Mouse (Mus musculus) lung, embryonic 14.5 days (tissue): Measurements from ENCODE around the gene Dlgap4. TPM values are rescaled to one million over a fixed set of nuclear protein-coding genes. Genes with fewer than 3 reads are reported as not detected.

Experiments used
- ATAC-seq: fragments of 200-750 bp; cut with Nextera tagmentation; 2 replicates; pipeline ENCODE4 v1.8.0; 2017; ENCODE audit warnings: mild to moderate bottlenecking, moderate TSS enrichment, moderate library complexity; ENCODE audit not compliant: insufficient read depth
- DNase-seq: peaks from one replicate; pipeline ENCODE4 v3.0.0-alpha.2; 2015
- H3K27ac ChIP-seq: fragments of 300-500 bp; sonication (generic); 2 replicates; pipeline ENCODE4 v1.5.1; 2014; ENCODE audit warnings: low read depth, mild to moderate bottlenecking, moderate library complexity
- H3K27me3 ChIP-seq: fragments of 300-500 bp; sonication (generic); 2 replicates; pipeline ENCODE4 v1.6.1; 2014; ENCODE audit warnings: low read length, control low read depth; ENCODE audit not compliant: insufficient read depth
- H3K36me3 ChIP-seq: fragments of 300-500 bp; sonication (generic); 2 replicates; pipeline ENCODE4 v1.6.1; 2014; ENCODE audit warnings: control low read depth; ENCODE audit not compliant: insufficient read depth
- H3K4me1 ChIP-seq: fragments of 300-500 bp; sonication (generic); 2 replicates; pipeline ENCODE4 v1.6.1; 2014; ENCODE audit warnings: antibody characterized with exemption, control low read depth; ENCODE audit not compliant: insufficient read depth
- H3K4me2 ChIP-seq: fragments of 300-500 bp; sonication (generic); 2 replicates; pipeline ENCODE4 v1.6.1; 2014; ENCODE audit warnings: mild to moderate bottlenecking
- H3K4me3 ChIP-seq: fragments of 300-500 bp; sonication (generic); 2 replicates; pipeline ENCODE4 v1.5.1; 2014; ENCODE audit warnings: low read depth, low read length
- H3K9ac ChIP-seq: fragments of 300-500 bp; sonication (generic); 2 replicates; pipeline ENCODE4 v1.6.1; 2014
- H3K9me3 ChIP-seq: fragments of 300-500 bp; sonication (generic); 2 replicates; pipeline ENCODE4 v1.6.1; 2016; ENCODE audit warnings: low read depth, low read length, control low read depth
- CTCF ChIP-seq: IDR thresholded peaks from 2 replicates; pipeline ENCODE4 v1.5.1; 2016; ENCODE audit warnings: antibody characterized with exemption, low read depth
- WGBS: fragments of 180-500 bp; shearing (Covaris S2); extraction: QIAGEN DNeasy Blood & Tissue Kit; methylation state at CpG from one replicate; pipeline ENCODE4 v1.1.7; 2014; 5-methylcytosine and 5-hydroxymethylcytosine counted together
- polyA plus RNA-seq: library from polyadenylated mRNA; unstranded; fragments of >200 nt; fragmentation: Nextera tagmentation; extraction: Ambion mirVana; gene quantifications from 2 replicates; pipeline ENCODE4 v1.2.1, GENCODE M21; 2014

The Dlgap4 gene
- polyA plus RNA-seq, 1 experiment from 2014 or later = 78.7 TPM

GRCm38 (mm10) chr2:156666231-156666630 is 52.7 kb downstream of the Dlgap4 start:
- WGBS = 35% methylated on average over 12 of the region's 12 CpGs
- no peak overlapping the region for H3K4me3 ChIP-seq
- H3K27ac ChIP-seq = no peak overlapping the region
- H3K9me3 ChIP-seq = no peaks in the 10 kb centered on the region
- H3K36me3 ChIP-seq = no peaks in the 10 kb centered on the region
- H3K4me1 ChIP-seq = no peaks in the 10 kb centered on the region
- no peak for ATAC-seq
- DNase-seq = peak; percentile 21
- H3K27me3 ChIP-seq = no peaks in the 10 kb centered on the region
- H3K4me2 ChIP-seq = no peak overlapping the region
- no peak overlapping the region for H3K9ac ChIP-seq
- TF ChIP-seq CTCF = no peak

GRCm38 (mm10) chr2:156667290-156667689 is 53.8 kb downstream of the Dlgap4 start:
- H3K9me3 ChIP-seq = no peaks in the 10 kb centered on the region
- no peak for ATAC-seq
- no peak overlapping the region for H3K4me3 ChIP-seq
- no peaks in the 10 kb centered on the region for H3K36me3 ChIP-seq
- H3K9ac ChIP-seq = no peak overlapping the region
- no peak overlapping the region for H3K4me2 ChIP-seq
- no peak for DNase-seq
- no peaks in the 10 kb centered on the region for H3K4me1 ChIP-seq
- WGBS = 73% methylated on average over 5 of the region's 5 CpGs
- no peak overlapping the region for H3K27ac ChIP-seq
- no peaks in the 10 kb centered on the region for H3K27me3 ChIP-seq
- no peak for TF ChIP-seq CTCF

- H3K27me3 ChIP-seq = no peaks in the 10 kb centered on the region
- no peak overlapping the region for H3K27ac ChIP-seq
- H3K4me2 ChIP-seq = no peak overlapping the region
- no peak overlapping the region for H3K9ac ChIP-seq
- DNase-seq (no peak), ATAC-seq (no peak)
- TF ChIP-seq CTCF = no peak
- 88% methylated on average over 6 of the region's 6 CpGs for WGBS
- no peaks in the 10 kb centered on the region for H3K4me1 ChIP-seq
- H3K36me3 ChIP-seq = no peaks in the 10 kb centered on the region
- H3K9me3 ChIP-seq = no peaks in the 10 kb centered on the region
- H3K4me3 ChIP-seq = no peak overlapping the region
Observed at GRCm38 (mm10) chr2:156668625-156669024, 55.1 kb downstream of the Dlgap4 start.

GRCm38 (mm10) chr2:156673307-156673706 is 59.8 kb downstream of the Dlgap4 start:
- Histone ChIP-seq H3K4me3 (no peak overlapping the region), H3K27me3 (no peaks in the 10 kb centered on the region), H3K9me3 (no peaks in the 10 kb centered on the region), H3K9ac (no peak overlapping the region), H3K36me3 (no peaks in the 10 kb centered on the region), H3K27ac (no peak overlapping the region), H3K4me1 (no peaks in the 10 kb centered on the region), H3K4me2 (no peak overlapping the region)
- 68% methylated on average over 10 of the region's 10 CpGs for WGBS
- TF ChIP-seq CTCF = no peak
- no peak for ATAC-seq
- no peak for DNase-seq

- ATAC-seq (no peak), DNase-seq (no peak)
- Histone ChIP-seq H3K9me3 (no peaks in the 10 kb centered on the region), H3K4me1 (no peaks in the 10 kb centered on the region), H3K36me3 (no peaks in the 10 kb centered on the region), H3K4me2 (no peak overlapping the region), H3K27ac (no peak overlapping the region), H3K9ac (no peak overlapping the region), H3K4me3 (no peak overlapping the region), H3K27me3 (no peaks in the 10 kb centered on the region)
- TF ChIP-seq CTCF = no peak
- WGBS = 64% methylated on average over 8 of the region's 8 CpGs
Observed at GRCm38 (mm10) chr2:156673881-156674669, 60.6 kb downstream of the Dlgap4 start.

- H3K27ac ChIP-seq = no peak overlapping the region
- WGBS = 8% methylated on average over 6 of the region's 6 CpGs
- ATAC-seq (no peak), DNase-seq (peak; percentile 78)
- no peak overlapping the region for H3K9ac ChIP-seq
- no peak overlapping the region for H3K4me3 ChIP-seq
- H3K4me2 ChIP-seq = no peak overlapping the region
- TF ChIP-seq CTCF = no peak
- no peaks in the 10 kb centered on the region for H3K27me3 ChIP-seq
- H3K9me3 ChIP-seq = no peaks in the 10 kb centered on the region
- H3K4me1 ChIP-seq = no peaks in the 10 kb centered on the region
- H3K36me3 ChIP-seq = no peaks in the 10 kb centered on the region
Observed at GRCm38 (mm10) chr2:156676885-156677284, 63.4 kb downstream of the Dlgap4 start.

- Histone ChIP-seq H3K36me3 (no peaks in the 10 kb centered on the region), H3K27ac (no peak overlapping the region), H3K4me2 (no peak overlapping the region), H3K27me3 (no peaks in the 10 kb centered on the region), H3K4me1 (no peaks in the 10 kb centered on the region), H3K9ac (no peak overlapping the region), H3K9me3 (no peaks in the 10 kb centered on the region), H3K4me3 (no peak overlapping the region)
- TF ChIP-seq CTCF = no peak
- DNase-seq (no peak), ATAC-seq (no peak)
- 87% methylated on average over 4 of the region's 4 CpGs for WGBS
Observed at GRCm38 (mm10) chr2:156678112-156678511, 64.6 kb downstream of the Dlgap4 start.

GRCm38 (mm10) chr2:156682965-156683364 is 69.5 kb downstream of the Dlgap4 start:
- Histone ChIP-seq H3K36me3 (no peaks in the 10 kb centered on the region), H3K9ac (no peak overlapping the region), H3K4me1 (no peaks in the 10 kb centered on the region), H3K4me3 (no peak overlapping the region), H3K27ac (no peak overlapping the region), H3K4me2 (no peak overlapping the region), H3K27me3 (no peaks in the 10 kb centered on the region), H3K9me3 (no peaks in the 10 kb centered on the region)
- peak; percentile 8 for DNase-seq
- TF ChIP-seq CTCF = no peak
- ATAC-seq = no peak
- WGBS = 39% methylated on average over 12 of the region's 12 CpGs
